Mouse (Mus musculus) heart, embryonic 15.5 days (tissue): ENCODE results near the gene Gzmk. TPM values are rescaled to one million over a fixed set of nuclear protein-coding genes. Genes with fewer than 3 reads are reported as not detected.
"Not testable (repeated sequence)": the region's sequence is repeated elsewhere in the genome, so short reads cannot be mapped to it uniquely, and the experiment has no call there.

Source experiments
- ATAC-seq: fragments of 200-750 bp; cut with Nextera tagmentation; replicated peaks from 2 replicates; pipeline ENCODE4 v1.8.0; 2017; ENCODE audit warnings: low read depth, moderate TSS enrichment; ENCODE audit not compliant: insufficient number of reproducible peaks, insufficient read depth, low FRiP score
- H3K27ac ChIP-seq: fragments of 300-500 bp; sonication (generic); 2 replicates; pipeline ENCODE4 v1.5.1; 2015; ENCODE audit warnings: mild to moderate bottlenecking, inconsistent platforms
- H3K27me3 ChIP-seq: fragments of 300-500 bp; sonication (generic); 2 replicates; pipeline ENCODE4 v1.6.1; 2015; ENCODE audit warnings: inconsistent platforms
- H3K36me3 ChIP-seq: fragments of 300-500 bp; sonication (generic); 2 replicates; pipeline ENCODE4 v1.6.1; 2015; ENCODE audit warnings: mild to moderate bottlenecking, inconsistent platforms
- H3K4me1 ChIP-seq: fragments of 300-500 bp; sonication (generic); replicated peaks from 2 replicates; pipeline ENCODE4 v1.6.1; 2015; ENCODE audit warnings: inconsistent platforms
- H3K4me2 ChIP-seq: fragments of 300-500 bp; sonication (generic); 2 replicates; pipeline ENCODE4 v1.6.1; 2015; ENCODE audit warnings: inconsistent platforms, mild to moderate bottlenecking, moderate library complexity
- H3K4me3 ChIP-seq: fragments of 300-500 bp; sonication (generic); 2 replicates; pipeline ENCODE4 v1.5.1; 2015; ENCODE audit warnings: mild to moderate bottlenecking, inconsistent platforms
- H3K9ac ChIP-seq: fragments of 300-500 bp; sonication (generic); 2 replicates; pipeline ENCODE4 v1.6.1; 2015; ENCODE audit warnings: mild to moderate bottlenecking, inconsistent platforms
- H3K9me3 ChIP-seq: fragments of 300-500 bp; sonication (generic); replicated peaks from 2 replicates; pipeline ENCODE4 v1.6.1; 2016; ENCODE audit warnings: inconsistent platforms
- whole genome bisulfite sequencing: fragments of 180-500 bp; shearing (Covaris S2); methylation state at CpG from one replicate; pipeline ENCODE4 v1.1.7; 2015; ENCODE audit warnings: mixed read lengths; 5-methylcytosine and 5-hydroxymethylcytosine counted together
- polyA plus RNA-seq: library from polyadenylated mRNA; unstranded; fragments of >200 nt; fragmentation: Nextera tagmentation; extraction: Ambion mirVana; gene quantifications from 2 replicates; pipeline ENCODE4 v1.2.1, GENCODE M21; 2015

Gene Gzmk
- polyA plus RNA-seq = not detected in 2 replicates

GRCm38 (mm10) chr13:113225811-113226210 lies at the start of gene Gzmk:
Gene Gzmk (minus strand): TSS chr13:113225908.
- no peak within 1 kb of the TSS for H3K9ac ChIP-seq
- no peaks in the 10 kb centered on the region for H3K9me3 ChIP-seq
- no peak within 1 kb of the TSS for H3K4me2 ChIP-seq
- 64% methylated on average over 7 of the region's 7 CpGs for WGBS
- no peak for ATAC-seq
- H3K27me3 ChIP-seq = no peaks in the 10 kb centered on the region
- H3K4me3 ChIP-seq = no peak within 1 kb of the TSS
- peaks cover 21% of the 10 kb centered on the region for H3K4me1 ChIP-seq
- no peak within 1 kb of the TSS for H3K27ac ChIP-seq
- no peaks in the 10 kb centered on the region for H3K36me3 ChIP-seq

GRCm38 (mm10) chr13:113271189-113271588 lies 45.5 kb upstream of the Gzmk start:
- Histone ChIP-seq H3K9me3 (no peaks in the 10 kb centered on the region), H3K4me3 (no peak overlapping the region), H3K4me1 (0 out of 2 replicates have a peak, but pooled peaks cover 3% of the 10 kb centered on the region), H3K27ac (no peak overlapping the region), H3K9ac (no peak overlapping the region), H3K4me2 (no peak overlapping the region), H3K36me3 (no peaks in the 10 kb centered on the region), H3K27me3 (no peaks in the 10 kb centered on the region)
- ATAC-seq = no peak
- 83% methylated on average over 8 of the region's 8 CpGs for WGBS

GRCm38 (mm10) chr13:113269777-113270776 lies 44.4 kb upstream of the Gzmk start:
- Histone ChIP-seq H3K4me2 (no peak overlapping the region), H3K9ac (no peak overlapping the region), H3K27me3 (no peaks in the 10 kb centered on the region), H3K9me3 (no peaks in the 10 kb centered on the region), H3K4me1 (0 out of 2 replicates have a peak, but pooled peaks cover 3% of the 10 kb centered on the region), H3K27ac (no peak overlapping the region), H3K4me3 (no peak overlapping the region), H3K36me3 (no peaks in the 10 kb centered on the region)
- WGBS = 56% methylated on average over 18 of the region's 18 CpGs
- ATAC-seq = peak; percentile 31; the same call in 1 of the 2 replicates

- no peaks in the 10 kb centered on the region for H3K9me3 ChIP-seq
- no peak overlapping the region for H3K27ac ChIP-seq
- H3K4me1 ChIP-seq = 0 out of 2 replicates have a peak, but pooled peaks cover 3% of the 10 kb centered on the region
- H3K36me3 ChIP-seq = no peaks in the 10 kb centered on the region
- H3K9ac ChIP-seq = no peak overlapping the region
- no peak overlapping the region for H3K4me2 ChIP-seq
- no peak overlapping the region for H3K4me3 ChIP-seq
- no peak for ATAC-seq
- no peaks in the 10 kb centered on the region for H3K27me3 ChIP-seq
- WGBS = 75% methylated on average over 3 of the region's 3 CpGs
These were observed 41.5 kb upstream of the Gzmk start for GRCm38 (mm10) chr13:113267204-113267603.

GRCm38 (mm10) chr13:113266495-113266951 lies 40.8 kb upstream of the Gzmk start:
- no peak for ATAC-seq
- 0 out of 2 replicates have a peak, but pooled peaks cover 3% of the 10 kb centered on the region for H3K4me1 ChIP-seq

GRCm38 (mm10) chr13:113265257-113265656 lies 39.5 kb upstream of the Gzmk start:
- WGBS = 19% methylated on average over 13 of the region's 13 CpGs
- Histone ChIP-seq H3K36me3 (no peaks in the 10 kb centered on the region), H3K9me3 (no peaks in the 10 kb centered on the region), H3K4me2 (no peak overlapping the region), H3K27me3 (no peaks in the 10 kb centered on the region), H3K27ac (no peak overlapping the region), H3K4me3 (no peak overlapping the region), H3K9ac (no peak overlapping the region), H3K4me1 (0 out of 2 replicates have a peak, but pooled peaks cover 3% of the 10 kb centered on the region)
- ATAC-seq = no peak

More at GRCm38 (mm10) chr13:113266495-113266951, 40.8 kb upstream of the Gzmk start:
- H3K4me3 ChIP-seq = 0 out of 2 replicates have a peak overlapping the region, but pooled peaks have one; percentile 12
- H3K27ac ChIP-seq = no peak overlapping the region
- 27% methylated on average over 9 of the region's 9 CpGs for WGBS
- H3K36me3 ChIP-seq = no peaks in the 10 kb centered on the region
- no peak overlapping the region for H3K9ac ChIP-seq
- no peaks in the 10 kb centered on the region for H3K9me3 ChIP-seq
- H3K4me2 ChIP-seq = peak overlapping the region; percentile 39
- no peaks in the 10 kb centered on the region for H3K27me3 ChIP-seq

GRCm38 (mm10) chr13:113262822-113263221 lies 37.1 kb upstream of the Gzmk start:
- H3K36me3 ChIP-seq = no peaks in the 10 kb centered on the region
- no peaks in the 10 kb centered on the region for H3K9me3 ChIP-seq
- peak overlapping the region; percentile 3; the same call in 1 of the 2 replicates for H3K4me2 ChIP-seq
- no peak for ATAC-seq
- 0 out of 2 replicates have a peak, but pooled peaks cover 3% of the 10 kb centered on the region for H3K4me1 ChIP-seq
- WGBS = 49% methylated on average over 12 of the region's 12 CpGs
- H3K4me3 ChIP-seq = no peak overlapping the region
- no peak overlapping the region for H3K27ac ChIP-seq
- H3K27me3 ChIP-seq = no peaks in the 10 kb centered on the region
- no peak overlapping the region for H3K9ac ChIP-seq

- no peaks in the 10 kb centered on the region for H3K27me3 ChIP-seq
- H3K4me3 ChIP-seq = no peak overlapping the region
- no peak overlapping the region for H3K27ac ChIP-seq
- WGBS = 86% methylated on average over 5 of the region's 5 CpGs
- no peaks in the 10 kb centered on the region for H3K4me1 ChIP-seq
- no peaks in the 10 kb centered on the region for H3K36me3 ChIP-seq
- no peak overlapping the region for H3K9ac ChIP-seq
- no peaks in the 10 kb centered on the region for H3K9me3 ChIP-seq
- ATAC-seq = no peak
- no peak overlapping the region for H3K4me2 ChIP-seq
These were observed 33.5 kb upstream of the Gzmk start for GRCm38 (mm10) chr13:113259237-113259636.

- ATAC-seq = no peak
- no peak overlapping the region for H3K9ac ChIP-seq
- no peak overlapping the region for H3K27ac ChIP-seq
- H3K4me2 ChIP-seq = no peak overlapping the region
- no peak overlapping the region for H3K4me3 ChIP-seq
- no peaks in the 10 kb centered on the region for H3K36me3 ChIP-seq
- 46% methylated on average over 5 of the region's 5 CpGs for WGBS
- no peaks in the 10 kb centered on the region for H3K9me3 ChIP-seq
- no peaks in the 10 kb centered on the region for H3K4me1 ChIP-seq
- H3K27me3 ChIP-seq = no peaks in the 10 kb centered on the region
These were observed 31.5 kb upstream of the Gzmk start for GRCm38 (mm10) chr13:113257190-113257589.

- H3K9ac ChIP-seq = no peak overlapping the region
- WGBS = 63% methylated on average over 2 of the region's 2 CpGs
- H3K4me3 ChIP-seq = no peak overlapping the region
- no peaks in the 10 kb centered on the region for H3K4me1 ChIP-seq
- H3K36me3 ChIP-seq = no peaks in the 10 kb centered on the region
- no peak overlapping the region for H3K4me2 ChIP-seq
- no peak overlapping the region for H3K27ac ChIP-seq
- H3K27me3 ChIP-seq = no peaks in the 10 kb centered on the region
- H3K9me3 ChIP-seq = no peaks in the 10 kb centered on the region
- ATAC-seq = no peak
These were observed 31.1 kb upstream of the Gzmk start for GRCm38 (mm10) chr13:113256766-113257165.

- ATAC-seq, H3K9me3 ChIP-seq, H3K9ac ChIP-seq, H3K27me3 ChIP-seq, H3K4me1 ChIP-seq, H3K27ac ChIP-seq, H3K36me3 ChIP-seq, H3K4me3 ChIP-seq, H3K4me2 ChIP-seq: not testable (repeated sequence)
- 83% methylated on average over 7 of the region's 7 CpGs for WGBS
These were observed 26.9 kb upstream of the Gzmk start for GRCm38 (mm10) chr13:113252580-113252979.
